Mouse (Mus musculus): ENCODE results near the gene Cul4a. TPM values are rescaled to one million over a fixed set of nuclear protein-coding genes. Genes with fewer than 3 reads are reported as not detected.
A peak's percentile ranks its signal among the peaks of the same experiment; 100 is the strongest.

Cul4a gene
- polyA plus RNA-seq, 1 experiment from 2014 or later: 97.4 TPM

- Histone ChIP-seq H3K36me3 (peaks cover 55% of the 10 kb centered on the region), H3K9me3 (no peaks in the 10 kb centered on the region), H3K4me2 (no peak overlapping the region), H3K9ac (no peak overlapping the region), H3K4me1 (no peaks in the 10 kb centered on the region), H3K27me3 (no peaks in the 10 kb centered on the region), H3K4me3 (no peak overlapping the region), H3K27ac (no peak overlapping the region)
- ATAC-seq (ENCODE audit: borderline replicate concordance, extremely low read depth, low FRiP score, low TSS enrichment): no peak
- WGBS: 88% methylated on average over 2 of the region's 2 CpGs
Observed at GRCm38 (mm10) chr8:13148476-13148875, 43.1 kb downstream of the Cul4a start.

- no peaks in the 10 kb centered on the region for H3K9me3 ChIP-seq
- H3K27ac ChIP-seq: no peak overlapping the region
- no peak overlapping the region for H3K4me3 ChIP-seq
- no peak for ATAC-seq (ENCODE audit: borderline replicate concordance, extremely low read depth, low FRiP score, low TSS enrichment)
- WGBS: 96% methylated on average over 2 of the region's 2 CpGs
- no peak overlapping the region for H3K9ac ChIP-seq
- H3K4me1 ChIP-seq: no peaks in the 10 kb centered on the region
- H3K27me3 ChIP-seq: no peaks in the 10 kb centered on the region
- peaks cover 50% of the 10 kb centered on the region for H3K36me3 ChIP-seq
- no peak overlapping the region for H3K4me2 ChIP-seq
Observed at GRCm38 (mm10) chr8:13149287-13149686, 43.9 kb downstream of the Cul4a start.

- Histone ChIP-seq H3K4me2 (no peak overlapping the region), H3K27me3 (no peaks in the 10 kb centered on the region), H3K9ac (no peak overlapping the region), H3K36me3 (peaks cover 44% of the 10 kb centered on the region), H3K27ac (no peak overlapping the region), H3K4me1 (no peaks in the 10 kb centered on the region), H3K9me3 (no peaks in the 10 kb centered on the region), H3K4me3 (no peak overlapping the region)
- 54% methylated on average over 5 of the region's 5 CpGs for WGBS
- no peak for ATAC-seq (ENCODE audit: borderline replicate concordance, extremely low read depth, low FRiP score, low TSS enrichment)
Observed at GRCm38 (mm10) chr8:13149866-13150265, 44.4 kb downstream of the Cul4a start.

GRCm38 (mm10) chr8:13150929-13151328 is 45.5 kb downstream of the Cul4a start:
- no peak overlapping the region for H3K27ac ChIP-seq
- no peaks in the 10 kb centered on the region for H3K4me1 ChIP-seq
- no peak overlapping the region for H3K4me3 ChIP-seq
- ATAC-seq (ENCODE audit: borderline replicate concordance, extremely low read depth, low FRiP score, low TSS enrichment): no peak
- no peaks in the 10 kb centered on the region for H3K27me3 ChIP-seq
- no peak overlapping the region for H3K4me2 ChIP-seq
- 92% methylated on average over 2 of the region's 2 CpGs for WGBS
- peaks cover 34% of the 10 kb centered on the region for H3K36me3 ChIP-seq
- H3K9me3 ChIP-seq: no peaks in the 10 kb centered on the region
- no peak overlapping the region for H3K9ac ChIP-seq

DNA sequence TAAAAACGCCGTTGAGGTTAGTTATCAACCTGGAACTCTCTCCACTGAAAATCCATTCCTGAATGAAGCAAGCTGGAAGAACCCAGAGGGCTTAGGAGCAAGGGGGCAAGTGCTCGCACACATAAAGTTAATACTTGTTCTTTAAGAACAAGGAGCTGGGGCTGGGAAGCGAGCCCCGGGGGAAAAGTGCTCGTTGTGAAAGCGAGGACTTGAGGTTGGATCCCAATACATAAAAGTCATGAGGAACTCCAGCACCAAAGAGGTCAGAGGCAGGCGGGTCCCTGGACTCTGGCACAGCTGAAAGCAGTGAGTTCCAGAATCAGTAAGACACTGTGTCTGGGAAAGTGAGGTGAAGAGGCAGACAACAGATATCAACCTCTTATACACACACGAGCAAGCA is 48.7 kb downstream of the Cul4a start:
- Histone ChIP-seq H3K27me3 (no peaks in the 10 kb centered on the region), H3K9ac (no peak overlapping the region), H3K4me2 (no peak overlapping the region), H3K9me3 (no peaks in the 10 kb centered on the region), H3K36me3 (peaks cover 8% of the 10 kb centered on the region; the same call in 1 of the 2 replicates), H3K4me1 (0 out of 2 replicates have a peak, but pooled peaks cover 3% of the 10 kb centered on the region), H3K27ac (no peak overlapping the region), H3K4me3 (no peak overlapping the region)
- no peak for ATAC-seq (ENCODE audit: borderline replicate concordance, extremely low read depth, low FRiP score, low TSS enrichment)
- WGBS: 75% methylated on average over 9 of the region's 9 CpGs

DNA sequence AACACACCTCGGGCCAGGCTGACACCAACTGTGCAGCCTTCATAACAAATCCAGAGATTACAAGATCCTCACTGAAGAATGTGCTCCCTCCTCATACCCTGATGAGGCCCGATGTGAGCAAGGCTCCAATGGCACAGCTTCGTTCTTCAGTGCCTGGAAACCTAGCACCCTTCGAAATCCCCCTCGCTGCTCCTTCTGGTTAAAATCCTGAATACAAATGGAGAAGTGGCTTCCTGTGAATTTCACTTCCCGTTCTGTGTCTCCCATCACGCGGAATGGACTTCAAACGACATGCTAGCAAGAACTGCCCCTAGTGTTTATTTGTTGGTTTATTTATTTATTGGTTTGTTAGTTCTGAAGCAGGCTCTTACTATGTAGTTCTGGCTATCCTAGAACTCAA is 49.9 kb downstream of the Cul4a start:
- Histone ChIP-seq H3K9ac (no peak overlapping the region), H3K36me3 (no peaks in the 10 kb centered on the region), H3K9me3 (no peaks in the 10 kb centered on the region), H3K4me1 (peaks cover 10% of the 10 kb centered on the region), H3K4me2 (no peak overlapping the region), H3K27me3 (no peaks in the 10 kb centered on the region), H3K27ac (no peak overlapping the region), H3K4me3 (no peak overlapping the region)
- WGBS: 70% methylated on average over 9 of the region's 9 CpGs
- no peak for ATAC-seq (ENCODE audit: borderline replicate concordance, extremely low read depth, low FRiP score, low TSS enrichment)

DNA sequence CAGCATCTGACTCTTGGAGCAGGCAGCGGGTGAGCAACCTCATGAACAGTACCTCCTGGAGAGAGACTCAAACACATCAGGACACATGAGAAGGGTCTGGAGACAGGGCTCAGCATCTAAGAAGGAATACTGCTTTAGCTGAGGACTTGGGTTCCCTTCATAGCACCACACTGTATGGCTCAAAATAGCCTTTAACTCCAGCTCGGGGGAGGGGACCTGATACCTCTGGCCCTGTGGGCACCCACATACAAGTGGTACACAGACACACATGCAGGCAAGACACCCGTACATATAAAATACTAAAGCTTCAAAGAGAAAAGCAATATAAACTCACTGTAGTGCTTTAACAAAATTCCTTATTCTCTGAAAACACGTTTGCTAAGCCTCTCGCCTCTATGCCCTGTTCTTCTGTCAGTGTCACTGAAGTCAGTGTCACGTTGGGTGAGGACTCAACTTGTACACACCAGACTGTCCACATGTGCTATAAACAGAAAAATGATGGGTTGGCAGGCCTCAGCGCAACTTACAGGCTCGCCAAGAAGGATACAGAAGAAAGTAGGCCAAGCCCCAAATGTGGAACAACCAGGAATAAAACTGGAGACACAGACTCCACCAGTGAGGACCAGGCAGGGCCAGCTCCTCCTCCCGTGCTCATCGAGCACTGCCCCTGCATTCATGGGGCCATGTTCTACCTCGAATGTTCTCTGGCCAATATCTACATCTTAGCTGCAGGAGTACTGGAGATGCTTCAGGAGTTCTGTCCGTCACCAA is 51.1 kb downstream of the Cul4a start:
- peaks cover 20% of the 10 kb centered on the region for H3K4me1 ChIP-seq
- H3K4me3 ChIP-seq: no peak overlapping the region
- no peaks in the 10 kb centered on the region for H3K9me3 ChIP-seq
- H3K27ac ChIP-seq: no peak overlapping the region
- no peak overlapping the region for H3K4me2 ChIP-seq
- WGBS: 64% methylated on average over 12 of the region's 12 CpGs
- H3K9ac ChIP-seq: no peak overlapping the region
- H3K27me3 ChIP-seq: no peaks in the 10 kb centered on the region
- no peak for ATAC-seq (ENCODE audit: borderline replicate concordance, extremely low read depth, low FRiP score, low TSS enrichment)
- no peaks in the 10 kb centered on the region for H3K36me3 ChIP-seq

- Histone ChIP-seq H3K36me3 (no peaks in the 10 kb centered on the region), H3K9me3 (no peaks in the 10 kb centered on the region), H3K27ac (0 out of 2 replicates have a peak within 1 kb of the TSS, but pooled peaks have one; percentile 25), H3K27me3 (no peaks in the 10 kb centered on the region), H3K4me3 (peak within 1 kb of the TSS; percentile 86), H3K9ac (peak within 1 kb of the TSS; percentile 88), H3K4me1 (peaks cover 20% of the 10 kb centered on the region), H3K4me2 (peak within 1 kb of the TSS; percentile 81)
- peak; percentile 95 for ATAC-seq (ENCODE audit: borderline replicate concordance, extremely low read depth, low FRiP score, low TSS enrichment)
- 1% methylated on average over 44 of the region's 50 CpGs for WGBS
Observed at GRCm38 (mm10) chr8:13158718-13159376, 53.4 kb downstream of the Cul4a start, which contains the start of gene Lamp1. Gene Lamp1, plus strand, starts transcription at chr8:13159161.

DNA sequence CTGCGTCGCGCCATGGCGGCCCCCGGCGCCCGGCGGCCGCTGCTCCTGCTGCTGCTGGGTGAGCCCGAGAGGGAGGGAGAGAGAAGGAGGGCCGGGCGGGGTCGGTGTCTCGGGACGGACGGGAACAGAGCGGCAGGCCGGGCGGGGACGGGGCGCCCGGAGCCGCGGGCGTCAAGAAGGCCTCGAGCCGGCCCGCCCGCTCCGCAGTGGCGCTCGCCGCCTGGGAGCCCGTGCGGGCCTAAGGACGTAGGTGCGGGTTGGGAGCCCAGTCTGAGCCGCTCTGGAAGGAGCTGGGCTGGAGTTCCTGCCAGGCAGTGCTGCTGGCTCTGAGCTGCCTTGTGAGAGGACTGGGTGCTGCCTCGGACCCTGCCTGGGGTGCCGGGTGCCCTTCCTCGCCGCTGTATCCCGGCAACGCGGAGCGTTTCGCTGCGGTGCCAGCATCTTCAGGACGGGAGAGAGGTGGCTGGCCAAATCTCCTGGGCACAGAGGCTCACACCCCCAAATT is 54.0 kb downstream of the Cul4a start:
- no peaks in the 10 kb centered on the region for H3K36me3 ChIP-seq
- under 1% methylated on average over 49 of the region's 49 CpGs for WGBS

DNA sequence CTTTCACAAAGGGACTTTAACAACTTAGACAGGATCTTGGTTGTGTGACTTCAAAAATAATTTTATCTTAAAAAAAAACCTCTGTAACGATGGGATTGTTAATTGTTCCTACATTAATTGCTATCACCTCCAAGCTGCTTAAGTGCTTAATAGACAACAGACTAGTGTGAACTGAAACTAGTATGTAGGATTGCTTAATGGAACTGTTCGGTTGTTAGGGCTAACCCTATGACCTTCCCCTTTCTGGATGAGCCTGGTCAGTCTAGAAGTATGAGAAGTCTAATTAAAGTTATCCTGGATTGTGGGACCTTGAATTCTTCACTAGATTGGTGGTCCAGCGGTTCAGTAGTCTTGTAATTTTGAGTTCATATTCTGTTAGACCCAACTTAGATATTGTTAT is 55.3 kb downstream of the Cul4a start:
- Histone ChIP-seq H3K4me3 (peak overlapping the region; percentile 86; the same call in 1 of the 2 replicates), H3K9me3 (no peaks in the 10 kb centered on the region), H3K27ac (no peak overlapping the region), H3K4me1 (peaks cover 20% of the 10 kb centered on the region), H3K9ac (peak overlapping the region; percentile 88; the same call in 1 of the 2 replicates), H3K27me3 (no peaks in the 10 kb centered on the region), H3K4me2 (peak overlapping the region; percentile 81), H3K36me3 (no peaks in the 10 kb centered on the region)
- no peak for ATAC-seq (ENCODE audit: borderline replicate concordance, extremely low read depth, low FRiP score, low TSS enrichment)
- WGBS: 85% methylated on average over 3 of the region's 3 CpGs

More for the DNA sequence above, 54.0 kb downstream of the Cul4a start:
- peak; percentile 63 for ATAC-seq (ENCODE audit: borderline replicate concordance, extremely low read depth, low FRiP score, low TSS enrichment)
- peak overlapping the region; percentile 86 for H3K4me3 ChIP-seq
- H3K9me3 ChIP-seq: no peaks in the 10 kb centered on the region
- no peak overlapping the region for H3K27ac ChIP-seq
- H3K4me1 ChIP-seq: peaks cover 20% of the 10 kb centered on the region
- H3K4me2 ChIP-seq: peak overlapping the region; percentile 81
- H3K9ac ChIP-seq: peak overlapping the region; percentile 88
- H3K27me3 ChIP-seq: no peaks in the 10 kb centered on the region

DNA sequence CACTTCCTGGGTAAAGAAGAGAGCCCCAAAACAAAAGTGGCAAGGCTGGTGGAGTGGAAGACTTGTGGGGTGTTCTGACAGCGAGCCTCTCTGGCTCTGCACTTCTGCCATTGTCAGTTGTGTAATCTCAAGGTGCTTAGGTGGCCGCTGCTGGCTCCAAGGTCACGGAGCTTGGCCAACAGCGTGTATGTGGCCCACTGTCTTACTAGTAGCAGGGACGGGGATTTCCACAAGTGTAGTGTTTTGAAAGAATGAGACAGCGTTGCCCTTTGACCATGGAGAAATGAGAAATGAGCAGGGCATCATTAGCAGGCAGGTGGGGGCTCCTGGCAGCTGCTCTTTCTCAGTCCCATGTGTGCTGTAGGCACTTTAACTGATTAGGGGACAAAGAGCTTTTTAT is 56.7 kb downstream of the Cul4a start:
- peaks cover 20% of the 10 kb centered on the region for H3K4me1 ChIP-seq
- no peak for ATAC-seq (ENCODE audit: borderline replicate concordance, extremely low read depth, low FRiP score, low TSS enrichment)

GRCm38 (mm10) chr8:13163563-13163962 is 58.1 kb downstream of the Cul4a start:
- WGBS: 62% methylated on average over 1 of the region's 1 CpGs
- Histone ChIP-seq H3K9ac (no peak overlapping the region), H3K4me1 (peaks cover 19% of the 10 kb centered on the region), H3K4me2 (no peak overlapping the region), H3K4me3 (no peak overlapping the region), H3K36me3 (peaks cover 21% of the 10 kb centered on the region), H3K27me3 (no peaks in the 10 kb centered on the region), H3K27ac (no peak overlapping the region), H3K9me3 (no peaks in the 10 kb centered on the region)
- ATAC-seq (ENCODE audit: borderline replicate concordance, extremely low read depth, low FRiP score, low TSS enrichment): no peak

More for the DNA sequence above, 56.7 kb downstream of the Cul4a start:
- H3K27me3 ChIP-seq: no peaks in the 10 kb centered on the region
- H3K9ac ChIP-seq: no peak overlapping the region
- H3K36me3 ChIP-seq: peaks cover 6% of the 10 kb centered on the region
- no peak overlapping the region for H3K4me3 ChIP-seq
- H3K9me3 ChIP-seq: no peaks in the 10 kb centered on the region
- H3K27ac ChIP-seq: no peak overlapping the region
- WGBS: 80% methylated on average over 6 of the region's 6 CpGs
- no peak overlapping the region for H3K4me2 ChIP-seq

All from lung, embryonic 15.5 days (tissue).